Mouse (Mus musculus) erythroblast, adult 5-6 weeks (primary cell): ENCODE results near the gene Ss18l1. TPM values are rescaled to one million over a fixed set of nuclear protein-coding genes. Genes with fewer than 3 reads are reported as not detected.

Source experiments
- ATAC-seq: replicated peaks from 2 replicates; pipeline ENCODE4 v1.8.0; 2016; ENCODE audit warnings: moderate number of reproducible peaks, mild to moderate bottlenecking, moderate TSS enrichment, inconsistent platforms; ENCODE audit not compliant: poor library complexity, low FRiP score, severe bottlenecking
- total RNA-seq, 2 experiments: library from RNA; stranded (forward) in 1 of 2; stranded (reverse) in 1 of 2; fragments of 150-400 nt in 1 of 2; fragments of 200-764, 138-1000 nt in 1 of 2; gene quantifications; 2 replicates each; pipeline versions ENCODE4 v1.2.3 to v1.2.4; 2015 to 2017; ENCODE audit warnings: low replicate concordance in 2 of 2

Gene Ss18l1
- total RNA-seq, 2 experiments from 2014 or later = 0.34 TPM; not detected in 1

GRCm38 (mm10) chr2:180083063-180083462 lies 40.8 kb downstream of the Ss18l1 start:
- ATAC-seq = no peak

- no peak for ATAC-seq
Measured at GRCm38 (mm10) chr2:180084565-180084964, 42.3 kb downstream of the Ss18l1 start.

GRCm38 (mm10) chr2:180085926-180086636 lies 43.8 kb downstream of the Ss18l1 start:
- ATAC-seq = no peak

GRCm38 (mm10) chr2:180086637-180087027 lies 44.3 kb downstream of the Ss18l1 start:
- no peak for ATAC-seq

- no peak for ATAC-seq
Measured at GRCm38 (mm10) chr2:180087472-180087871, 45.2 kb downstream of the Ss18l1 start.

GRCm38 (mm10) chr2:180090285-180090684 lies 48.0 kb downstream of the Ss18l1 start:
- no peak for ATAC-seq

GRCm38 (mm10) chr2:180095711-180096110 lies 53.4 kb downstream of the Ss18l1 start:
- no peak for ATAC-seq

- no peak for ATAC-seq
Measured at GRCm38 (mm10) chr2:180097585-180097984, 55.3 kb downstream of the Ss18l1 start.

- no peak for ATAC-seq
Measured at GRCm38 (mm10) chr2:180098167-180098566, 55.9 kb downstream of the Ss18l1 start.

GRCm38 (mm10) chr2:180099529-180099928 lies 57.2 kb downstream of the Ss18l1 start:
- ATAC-seq = no peak

GRCm38 (mm10) chr2:180103151-180103977 lies 61.1 kb downstream of the Ss18l1 start:
- no peak for ATAC-seq

GRCm38 (mm10) chr2:180103978-180104658 lies 61.8 kb downstream of the Ss18l1 start, which contains the start of gene Hrh3:
Gene Hrh3 (minus strand): TSS chr2:180104488.
- no peak for ATAC-seq

- ATAC-seq = no peak
Measured at GRCm38 (mm10) chr2:180104659-180105377, 62.5 kb downstream of the Ss18l1 start.

GRCm38 (mm10) chr2:180105441-180106190 lies 63.3 kb downstream of the Ss18l1 start:
- ATAC-seq = no peak

GRCm38 (mm10) chr2:180107081-180107480 lies 64.8 kb downstream of the Ss18l1 start:
- no peak for ATAC-seq

GRCm38 (mm10) chr2:180108285-180108684 lies 66.0 kb downstream of the Ss18l1 start:
- ATAC-seq = no peak

GRCm38 (mm10) chr2:180113909-180114890 lies 71.9 kb downstream of the Ss18l1 start:
- ATAC-seq = no peak

- ATAC-seq = no peak
Measured at GRCm38 (mm10) chr2:180115279-180115678, 73.0 kb downstream of the Ss18l1 start.
